Mouse (Mus musculus): ENCODE data around the gene Smim27.

Smim27 gene

DNA sequence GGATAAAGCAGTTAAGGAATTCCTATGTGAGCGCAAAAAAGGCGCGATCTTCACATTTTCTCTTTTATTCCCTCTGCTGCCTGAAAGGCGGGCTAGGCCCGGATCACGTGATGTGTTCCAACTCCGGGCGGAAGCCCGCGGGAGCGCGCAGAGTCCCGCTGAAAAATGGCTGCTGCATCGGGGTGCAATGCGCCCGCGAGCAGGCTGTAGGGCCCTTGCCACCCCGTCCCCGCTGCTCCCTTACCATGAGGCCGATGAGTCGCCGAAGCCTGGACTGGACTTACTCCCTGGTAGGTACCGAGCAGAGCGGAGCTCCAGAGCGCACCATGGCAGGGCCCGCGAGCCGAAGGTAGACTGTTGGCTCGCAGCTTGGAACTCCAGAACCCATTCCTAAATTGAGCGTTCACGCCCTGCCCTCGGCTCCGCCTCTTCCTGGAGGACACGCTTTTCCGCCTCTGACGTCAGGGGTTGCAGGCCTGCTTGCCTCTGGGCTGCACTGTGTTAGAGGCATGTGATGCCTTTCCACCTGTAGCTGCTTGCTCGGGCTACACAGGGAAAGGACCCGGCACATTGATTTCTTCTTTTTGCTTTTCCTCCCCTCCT is at the start of gene Smim27, which contains the start of gene Topors:
Gene Smim27 (plus strand): TSS at position 150 of the 603 bp plus-strand sequence.
Gene Topors (minus strand): TSS at position 421 of the 603 bp plus-strand sequence.
- CTCF ChIA-PET: interaction anchor here (0.6 to 1.0 kb wide), 2 partner anchors 24 to 32 kb away, joined by 3 to 7 read pairs; no protein-coding TSS in a partner anchor

DNA sequence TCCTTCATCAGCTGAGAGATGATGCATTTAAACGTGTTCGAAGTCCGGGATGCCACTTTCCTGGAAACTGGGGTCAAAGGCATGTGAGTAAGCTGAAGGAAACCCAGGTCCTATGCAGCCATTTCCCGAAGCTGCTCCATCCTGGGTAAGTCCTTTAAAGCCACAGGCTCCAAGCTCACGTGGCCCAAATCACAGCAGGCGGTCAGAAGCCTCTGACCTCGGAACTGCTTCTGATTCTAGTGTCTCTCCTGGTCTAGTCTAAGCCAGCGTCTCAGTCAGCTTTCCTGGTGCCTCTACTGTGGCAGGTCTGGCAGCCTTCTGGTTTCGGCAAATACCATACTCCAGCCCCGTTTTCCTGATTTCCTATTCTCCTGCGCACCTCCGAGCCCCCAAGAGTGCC is 48.9 kb upstream of the Smim27 start:
- CTCF ChIA-PET: no interaction called here

DNA sequence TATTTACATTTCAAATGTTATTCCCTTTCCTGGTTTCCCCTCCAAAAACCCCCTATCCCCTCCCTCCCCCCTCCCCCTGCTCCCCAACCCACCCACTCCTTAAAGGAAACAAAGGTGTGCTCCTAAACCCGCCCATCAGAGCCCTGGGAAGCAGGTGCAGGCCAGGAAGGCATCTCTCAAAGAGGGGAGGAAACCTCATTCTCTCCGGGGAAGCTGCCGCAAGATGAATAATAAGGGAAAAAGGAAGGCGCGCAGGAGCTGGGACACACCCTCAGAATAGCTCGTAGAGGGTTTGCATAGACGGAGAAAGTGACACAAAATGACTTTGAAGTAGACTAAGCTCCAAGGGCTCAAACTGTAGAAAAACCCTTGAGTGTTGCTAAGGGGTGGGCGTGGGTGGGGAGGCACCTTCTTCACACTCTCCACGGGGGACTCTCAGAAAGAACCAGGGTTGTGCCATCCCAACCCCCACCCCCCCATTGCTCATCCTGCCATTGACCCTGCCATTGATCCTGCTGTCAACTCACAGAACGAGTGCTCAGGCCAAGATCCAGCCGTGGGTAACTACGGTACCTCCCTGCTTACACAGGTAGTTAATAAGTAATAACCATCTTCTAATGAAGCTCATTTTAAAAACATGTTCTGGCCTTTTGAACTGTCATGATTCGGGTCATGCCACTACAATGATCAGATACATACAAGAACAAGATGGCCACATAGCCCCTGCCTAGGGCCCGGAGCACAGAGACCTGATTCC is 48.2 kb upstream of the Smim27 start:
- CTCF ChIA-PET: no interaction called here

DNA sequence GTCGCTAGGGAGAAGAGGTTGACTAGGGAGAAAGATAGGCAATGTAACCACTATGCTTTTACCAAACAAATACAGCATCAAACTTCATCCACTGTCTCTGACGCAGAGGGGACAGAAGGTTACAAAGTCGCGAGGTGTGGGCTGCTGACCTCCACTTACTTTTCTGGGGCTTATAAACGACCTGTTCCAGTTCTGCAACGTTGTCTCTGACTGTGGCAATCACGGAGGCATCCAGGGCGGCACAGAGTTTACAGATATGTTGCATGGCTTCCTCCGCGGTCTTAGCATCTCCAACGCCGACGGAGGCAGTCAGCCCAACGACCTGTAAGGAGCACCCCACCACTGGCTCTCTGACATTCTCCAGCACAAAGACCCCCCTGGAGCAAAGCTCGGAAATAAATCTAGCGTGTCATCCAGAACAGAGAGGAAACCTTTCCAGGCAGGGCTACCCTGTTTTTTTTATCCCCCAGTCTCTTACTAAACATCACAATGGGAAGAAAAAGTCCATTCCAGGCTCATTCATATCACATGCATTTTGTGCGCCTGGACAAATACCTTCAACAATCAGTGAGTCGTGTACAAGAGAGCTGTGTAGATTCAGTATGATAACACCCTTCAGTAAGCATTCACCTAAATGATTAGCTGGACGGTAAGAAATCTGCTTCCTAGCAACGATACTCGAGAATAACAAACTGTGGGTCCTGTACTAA is 47.3 kb upstream of the Smim27 start:
- CTCF ChIA-PET: no interaction called here

DNA sequence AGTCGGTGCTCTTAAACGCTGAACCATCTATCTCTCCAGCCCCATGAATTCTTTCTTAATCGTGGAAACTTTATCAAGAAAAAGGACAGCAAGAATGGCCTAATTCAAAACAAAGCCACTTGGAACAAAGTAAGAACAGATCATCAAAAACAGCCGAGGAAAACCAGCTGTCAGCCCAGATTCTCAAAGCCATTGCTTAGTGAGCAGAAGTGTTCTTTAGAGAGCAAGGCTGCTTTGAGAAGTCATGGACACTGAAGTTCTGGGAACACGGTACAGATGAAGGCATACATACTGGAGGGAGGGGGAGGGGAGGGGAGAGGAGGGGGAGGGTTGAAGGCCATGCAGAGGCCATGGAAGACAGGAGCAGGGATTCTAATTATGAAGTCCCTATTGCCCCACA is 43.3 kb upstream of the Smim27 start:
- CTCF ChIA-PET: no interaction called here

DNA sequence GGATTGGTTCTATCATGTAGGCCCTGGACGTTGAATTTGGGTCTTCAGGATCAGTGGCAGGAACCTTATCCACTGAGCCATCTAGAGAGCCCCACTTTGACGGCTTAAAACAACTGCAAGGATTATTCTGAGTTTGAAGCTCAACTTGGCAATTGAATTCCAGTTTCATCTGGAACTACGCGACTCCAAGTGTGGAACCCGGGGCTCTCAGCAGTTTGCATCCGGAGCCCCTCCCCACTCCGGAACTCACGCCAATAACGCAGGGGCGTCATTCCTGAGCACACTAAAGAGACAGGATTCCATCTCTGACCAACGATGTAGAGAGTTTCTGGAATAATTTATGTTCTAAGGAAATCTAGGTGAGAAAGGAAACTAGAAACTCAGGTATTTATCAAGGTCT is 42.2 kb upstream of the Smim27 start:
- CTCF ChIA-PET: no interaction called here

DNA sequence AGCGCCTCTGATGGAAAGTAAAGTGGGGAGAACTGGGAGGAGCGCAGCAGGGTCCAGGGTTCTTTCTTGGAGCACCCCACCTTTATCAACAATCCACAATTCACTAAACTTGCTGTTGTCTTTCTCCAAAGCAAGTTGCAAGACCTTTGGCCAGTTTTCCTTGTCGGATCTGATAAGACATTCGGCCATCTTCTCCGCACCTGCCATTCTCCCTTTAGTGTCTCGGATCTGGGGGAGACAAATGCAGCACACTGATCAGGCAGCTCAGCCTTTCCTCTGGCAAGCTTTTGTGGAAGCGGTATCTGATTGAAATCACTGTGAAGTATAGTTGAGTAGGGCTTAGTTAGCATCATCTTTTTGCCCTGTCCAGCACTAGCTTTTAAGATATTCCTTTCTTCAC is 41.5 kb upstream of the Smim27 start:
- CTCF ChIA-PET: no interaction called here

DNA sequence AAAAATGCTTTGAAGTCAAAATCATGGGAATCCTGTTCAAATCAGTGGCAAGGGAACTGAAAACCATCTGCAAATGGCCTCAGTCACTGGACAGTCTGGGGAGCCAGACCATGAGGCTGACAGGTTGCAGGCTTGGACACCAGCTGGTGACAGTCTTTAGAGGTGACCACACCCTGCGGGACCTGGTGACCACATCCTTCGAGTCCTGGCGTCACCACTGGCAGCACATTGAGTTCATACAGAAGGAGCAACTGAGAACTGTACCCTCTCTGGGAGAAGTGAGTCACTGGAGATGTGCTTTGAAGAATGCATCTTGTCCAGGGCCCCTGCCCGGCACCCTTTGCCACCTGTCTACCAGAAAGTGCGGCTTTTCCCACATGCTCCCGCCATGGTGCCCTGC is 39.7 kb upstream of the Smim27 start:
- CTCF ChIA-PET: no interaction called here

DNA sequence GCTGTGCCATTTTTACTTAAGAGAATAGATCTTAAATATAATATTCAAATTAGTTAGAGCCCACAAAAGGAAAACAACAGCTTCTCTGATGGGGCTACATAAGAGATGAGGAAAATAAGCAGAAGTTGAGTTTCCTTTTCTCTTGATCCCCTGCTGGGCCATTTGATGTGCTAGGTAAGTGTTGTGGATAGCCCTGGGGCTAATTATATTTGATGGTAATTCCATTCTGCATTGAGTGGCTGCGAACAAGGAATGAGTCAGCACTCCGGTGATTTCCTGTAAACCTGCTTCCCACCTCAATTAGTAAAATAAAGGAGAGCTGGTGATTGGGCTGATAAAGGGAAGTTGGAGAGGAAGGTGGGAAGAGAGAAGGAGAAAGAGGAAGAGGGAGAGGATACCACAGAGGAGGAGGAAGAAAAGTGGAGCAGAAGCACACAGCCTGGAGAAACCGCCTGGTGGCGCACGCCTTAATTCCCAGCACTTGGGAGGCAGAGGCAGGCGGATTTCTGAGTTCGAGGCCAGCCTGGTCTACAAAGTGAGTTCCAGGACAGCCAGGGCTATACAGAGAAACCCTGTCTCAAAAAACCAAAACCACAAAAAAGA is 36.2 kb upstream of the Smim27 start:
- CTCF ChIA-PET: no interaction called here

DNA sequence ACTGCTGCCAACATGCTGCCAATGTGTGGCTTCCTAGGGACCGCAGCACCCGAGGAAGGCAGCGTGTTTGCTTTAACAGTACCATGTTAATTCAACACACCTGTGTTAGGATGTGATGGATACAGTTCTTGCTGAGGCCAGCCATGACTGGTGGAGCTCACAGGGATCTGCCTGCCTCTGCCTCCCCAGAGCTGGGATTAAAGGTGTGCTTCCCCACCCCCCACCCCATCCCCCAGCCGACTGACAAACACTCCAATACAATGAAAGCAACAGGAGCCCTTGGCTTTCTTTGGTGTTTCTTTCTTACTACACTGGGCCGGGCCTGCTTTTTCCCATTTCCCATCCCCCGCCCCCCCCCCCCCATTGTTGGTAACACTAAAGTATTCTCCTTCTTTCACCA is 35.1 kb upstream of the Smim27 start:
- CTCF ChIA-PET: no interaction called here

DNA sequence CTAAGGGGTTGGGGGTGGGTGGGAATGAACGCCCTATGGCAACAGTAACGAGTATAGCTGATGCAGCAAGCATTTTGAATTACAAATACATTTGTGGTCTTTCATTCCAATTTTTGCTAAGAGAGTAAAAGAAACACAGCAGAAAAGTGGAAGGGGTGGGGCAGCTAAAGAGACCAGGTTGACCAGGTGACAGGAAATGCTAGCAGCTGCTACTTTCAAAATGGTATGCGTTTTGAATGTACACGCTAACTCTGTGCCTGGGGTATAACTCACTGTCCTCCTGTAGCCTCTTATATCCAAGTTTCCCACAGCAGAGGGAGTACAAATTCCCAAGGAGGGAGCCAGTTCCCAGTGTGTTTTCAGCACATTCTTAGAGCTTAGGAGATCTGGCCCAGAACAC is 32.5 kb upstream of the Smim27 start:
- CTCF ChIA-PET: no interaction called here

DNA sequence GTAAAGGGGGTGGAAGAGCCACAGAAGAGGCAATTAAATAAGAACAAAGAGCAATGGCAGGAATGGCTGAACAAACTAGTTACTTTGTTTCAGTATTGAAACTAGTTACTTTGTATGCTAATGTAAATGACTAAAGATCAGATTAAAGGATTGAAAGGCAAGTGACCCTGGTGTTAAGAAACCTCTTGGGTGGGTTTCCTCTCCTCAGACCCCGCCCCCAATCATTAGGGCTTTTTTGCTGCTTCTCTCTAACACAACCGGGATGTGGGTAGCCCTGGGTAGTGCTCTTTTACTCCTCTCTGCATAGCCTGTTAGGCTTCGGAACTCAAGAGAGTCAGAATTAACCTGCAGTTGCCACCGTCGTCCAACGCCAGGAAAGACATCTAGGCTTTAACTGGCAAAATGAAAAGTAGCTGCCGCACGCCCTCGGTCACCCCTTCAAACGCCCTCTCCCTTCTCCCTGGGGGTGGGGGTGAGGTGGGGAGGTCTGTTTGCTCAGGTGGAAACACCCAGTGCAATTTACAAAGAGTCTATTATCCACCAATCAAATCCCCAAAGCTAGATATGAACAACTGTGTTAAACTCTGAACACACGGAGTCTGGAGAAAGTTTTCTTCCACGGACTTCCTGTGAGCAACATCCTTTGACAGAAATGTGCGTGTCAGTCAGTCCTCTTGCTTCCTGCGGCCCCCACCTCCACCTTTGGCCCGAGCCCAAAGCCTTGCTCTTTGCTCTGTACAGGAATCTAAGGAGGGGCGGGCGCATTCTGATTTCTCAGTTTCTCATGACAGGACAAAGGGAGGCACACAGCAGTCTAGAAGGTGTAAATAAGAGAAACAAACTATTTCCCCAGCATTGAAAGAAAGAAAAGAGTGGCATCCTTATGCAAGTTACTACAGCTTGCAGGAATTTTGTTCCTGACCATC is 30.6 kb upstream of the Smim27 start:
- CTCF ChIA-PET: interaction anchor here (0.8 kb wide), 1 partner anchor 30 kb away, joined by 3 read pairs; the partner anchor contains the start of genes Smim27 and Topors

DNA sequence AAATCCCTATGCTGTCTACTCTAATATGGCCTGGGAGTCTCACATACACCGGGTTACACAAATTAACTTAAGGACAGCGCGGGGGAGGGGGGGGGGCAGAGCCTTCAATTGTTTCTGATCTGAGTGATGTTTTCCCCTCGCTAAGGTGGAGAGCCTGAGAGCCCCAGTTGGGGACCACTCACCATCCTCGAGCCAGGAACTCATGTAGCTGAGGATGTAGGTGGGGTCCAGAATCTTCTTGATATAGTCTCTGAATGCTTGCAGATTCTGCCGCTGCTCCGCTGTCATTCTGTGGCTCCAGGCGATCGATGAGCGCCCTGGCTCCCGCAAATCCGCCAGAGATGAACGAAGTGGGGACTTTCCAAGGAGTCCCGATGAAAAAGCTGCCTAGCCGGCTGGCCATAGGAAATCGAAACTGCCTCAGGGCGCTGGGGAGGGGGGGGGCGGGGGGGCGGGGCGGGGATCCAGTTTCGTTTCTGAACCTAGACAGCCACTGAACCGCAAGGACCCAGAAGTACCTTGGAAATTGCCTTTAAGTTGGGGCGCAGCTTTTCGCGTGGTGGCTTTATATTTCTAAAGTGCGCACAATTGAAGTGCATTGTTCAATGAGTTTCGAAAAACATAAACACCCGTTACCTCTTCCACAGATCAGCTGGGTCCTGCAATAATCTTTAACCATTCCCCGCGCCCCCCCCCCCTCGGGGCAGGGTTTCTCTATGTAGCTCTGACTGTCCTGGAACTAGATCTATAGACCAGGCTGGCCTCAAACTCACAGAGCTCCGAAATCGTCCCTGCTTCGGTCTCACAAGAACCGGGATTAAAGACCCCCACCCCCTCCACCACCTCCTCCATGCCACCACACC is 29.7 kb upstream of the Smim27 start, which contains the start of gene Ddx58:
Gene Ddx58 (minus strand): TSS at position 420 of the 863 bp plus-strand sequence.
- CTCF ChIA-PET: interaction anchor here (0.7 kb wide), 2 partner anchors 95 to 1113 kb away, joined by 4 to 10 read pairs; no protein-coding TSS in a partner anchor

DNA sequence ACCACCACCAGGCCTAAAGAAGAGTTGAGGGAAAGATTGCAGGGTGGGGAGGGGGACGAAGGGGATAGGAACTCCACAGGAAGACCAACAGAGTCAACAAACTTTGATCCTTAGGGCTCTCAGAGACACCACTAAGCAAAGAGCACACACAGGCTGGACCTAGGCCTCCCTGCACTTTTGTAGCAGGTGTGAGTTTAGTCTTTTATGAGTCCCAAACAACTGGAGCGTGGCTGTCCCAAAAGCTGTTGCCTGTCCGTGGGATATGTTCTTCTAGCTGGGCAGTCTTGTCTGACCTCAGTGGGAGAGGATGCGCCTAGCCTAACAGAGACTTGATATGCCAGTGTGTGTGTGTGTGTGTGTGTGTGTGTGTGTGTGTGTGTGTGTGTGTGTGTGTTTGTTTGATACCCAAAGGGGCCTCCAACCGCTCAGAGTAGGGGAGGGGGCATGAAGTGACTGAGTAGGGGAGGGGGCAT is 29.1 kb upstream of the Smim27 start:
- CTCF ChIA-PET: interaction anchor here (0.7 kb wide), 1 partner anchor 96 kb away, joined by 10 read pairs; no protein-coding TSS in a partner anchor

DNA sequence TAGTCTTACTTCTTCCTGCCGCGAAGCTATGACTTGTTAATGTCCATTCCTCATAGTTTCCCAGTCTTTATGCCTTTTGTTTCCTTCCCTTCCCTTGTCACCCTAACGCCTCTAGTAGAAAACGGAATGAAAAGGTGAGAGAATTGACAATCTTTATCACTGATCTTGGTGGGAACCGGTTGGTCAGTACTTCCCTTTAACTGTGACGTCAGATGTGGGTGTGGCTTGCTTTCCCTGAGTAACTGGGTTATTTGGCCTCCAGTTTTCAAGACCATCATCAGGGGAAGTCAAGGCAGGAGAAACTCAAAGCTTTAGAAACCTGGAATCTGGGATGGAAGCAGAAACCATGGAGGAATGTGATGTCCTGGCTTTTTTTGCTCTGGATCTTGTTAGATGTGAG is 27.5 kb upstream of the Smim27 start:
- CTCF ChIA-PET: no interaction called here

DNA sequence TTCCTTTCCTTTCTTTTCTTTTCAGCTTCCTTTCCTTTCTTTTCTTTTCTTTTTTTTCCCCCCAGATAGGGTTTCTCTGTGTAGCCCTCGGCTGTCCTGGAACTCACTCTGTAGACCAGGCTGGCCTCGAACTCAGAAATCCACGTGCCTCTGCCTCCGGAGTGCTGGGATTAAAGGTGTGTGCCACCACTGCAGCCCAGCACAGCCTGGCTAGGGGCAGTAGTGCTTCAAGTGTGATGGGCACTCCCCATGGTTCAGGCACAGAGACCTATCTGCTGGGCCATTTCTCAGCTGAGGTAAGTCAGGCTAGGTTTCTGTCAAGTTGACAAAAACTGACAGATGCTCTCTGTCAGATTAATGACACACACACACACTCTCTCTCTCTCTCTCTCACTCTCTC is 26.4 kb upstream of the Smim27 start:
- CTCF ChIA-PET: no interaction called here

DNA sequence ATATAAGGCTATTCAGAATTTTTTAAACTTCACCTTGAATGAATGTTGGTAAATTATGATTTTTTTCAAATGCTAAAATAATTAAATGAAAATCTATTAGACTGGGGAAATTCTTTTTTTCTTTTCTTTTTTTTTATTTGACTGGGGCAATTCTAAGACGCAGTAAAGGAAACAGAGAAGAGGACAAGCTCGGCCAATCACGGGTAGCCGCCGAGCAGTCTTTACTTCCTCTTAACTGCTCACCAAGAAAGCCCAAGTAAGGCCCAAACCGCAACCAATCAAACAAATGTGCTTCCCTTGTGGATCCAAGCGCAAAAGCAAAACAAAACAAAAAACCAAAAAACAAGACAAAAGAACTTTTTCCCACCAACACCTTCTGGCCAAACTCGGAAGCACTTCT is 25.3 kb upstream of the Smim27 start:
- CTCF ChIA-PET: no interaction called here

DNA sequence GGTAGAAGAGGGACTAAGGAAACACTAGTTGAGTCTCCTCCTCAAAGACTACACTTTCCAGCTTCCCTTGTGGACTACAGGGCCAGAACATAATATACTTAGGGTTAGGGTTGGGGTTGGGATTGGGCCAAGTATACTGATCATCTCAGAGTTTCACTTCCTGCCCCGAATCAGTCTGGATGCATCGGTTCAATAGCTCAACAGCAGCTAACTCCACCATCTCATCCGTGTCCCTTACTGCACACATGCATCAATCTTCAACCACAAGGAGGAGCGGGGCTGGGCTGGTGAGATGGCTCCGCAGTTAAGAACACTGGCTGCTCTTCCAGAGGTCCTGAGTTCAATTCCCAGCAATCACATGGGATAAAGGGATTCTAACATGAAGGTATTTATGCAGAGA is 18.4 kb upstream of the Smim27 start:
- CTCF ChIA-PET: no interaction called here

DNA sequence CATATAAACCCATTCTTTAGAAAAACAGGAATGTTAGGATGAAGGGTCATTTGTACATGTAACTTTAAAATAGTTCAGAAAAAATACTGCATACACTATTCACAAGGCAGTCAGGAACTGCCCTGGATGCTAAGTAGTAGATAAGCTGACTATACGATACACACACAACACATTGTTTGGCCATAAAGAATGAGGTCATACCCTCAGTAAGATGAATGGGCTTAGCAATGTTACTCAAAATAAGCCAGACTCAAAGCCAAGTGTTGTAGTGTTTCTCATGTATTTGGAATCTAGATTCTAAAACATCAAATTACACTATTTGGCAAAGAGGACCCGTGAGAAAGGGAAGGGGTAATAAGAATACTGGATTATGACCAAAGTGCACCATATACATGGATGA is 15.6 kb upstream of the Smim27 start:
- CTCF ChIA-PET: no interaction called here

Data from spleen, embryonic (tissue).